Mouse (Mus musculus) lung, postnatal 0 days (tissue): ENCODE data around the gene Rab20.

ENCODE experiments used
- CTCF ChIP-seq: IDR thresholded peaks from 2 replicates; pipeline ENCODE4 v1.5.1; 2016; ENCODE audit warnings: antibody characterized with exemption, mild to moderate bottlenecking
- EP300 ChIP-seq: IDR thresholded peaks from 2 replicates; pipeline ENCODE4 v1.6.1; 2016; ENCODE audit warnings: antibody characterized with exemption, mild to moderate bottlenecking, control low read depth

DNA sequence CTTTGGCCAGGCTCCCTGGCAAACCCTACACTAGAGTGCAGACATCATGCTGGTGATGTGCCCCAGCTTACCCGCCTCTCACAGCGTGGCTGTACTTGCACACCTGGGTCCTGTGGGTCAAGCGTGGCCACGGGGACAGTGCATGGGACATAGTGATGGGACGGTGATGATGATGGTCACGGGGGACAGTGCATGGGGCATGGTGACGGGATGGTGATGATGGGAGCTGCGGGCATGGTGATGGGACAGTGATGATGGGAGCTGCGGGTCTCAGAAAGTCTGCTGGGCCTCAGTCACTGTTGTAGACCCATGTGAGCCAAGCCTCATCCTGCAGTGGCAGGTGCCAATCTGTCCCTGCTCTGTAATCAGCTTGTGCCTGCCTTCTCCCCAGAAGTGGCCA is 37.8 kb upstream of the Rab20 start:
- TF ChIP-seq CTCF: no peak
- no peak for TF ChIP-seq EP300
